Mouse (Mus musculus): Measurements from ENCODE around the gene Agfg2. TPM values are rescaled to one million over a fixed set of nuclear protein-coding genes. Genes with fewer than 3 reads are reported as not detected.
"Not testable (repeated sequence)": the region's sequence is repeated elsewhere in the genome, so short reads cannot be mapped to it uniquely, and the experiment has no call there.

The Agfg2 gene
- total RNA-seq (2021) = 10 to 100 TPM; 46.2 to 46.9 TPM
- long read RNA-seq, transcript Agfg2-202 (13 exons, 2,858 nt) = major isoform, 20 of 35 reads
- long read RNA-seq, partial matches to known transcripts = 7 of 35 reads
- long read RNA-seq, other reads (novel, unspliced or antisense) = 5 of 35 reads

GRCm38 (mm10) chr5:137684294-137685123, at the start of gene Agfg2:
TSS of gene Agfg2 (minus strand) at chr5:137684726.
- peak; percentile 97 for DNase-seq (ENCODE audit: low spot score in 2 of 2)

GRCm38 (mm10) chr5:137733638-137734288, 49.2 kb upstream of the Agfg2 start:
- peak in 1 of 2 experiments; percentile 57 for DNase-seq (ENCODE audit: low spot score in 2 of 2)

GRCm38 (mm10) chr5:137726767-137727166, 42.2 kb upstream of the Agfg2 start:
- no peak for DNase-seq (ENCODE audit: low spot score in 2 of 2)

GRCm38 (mm10) chr5:137723840-137724239, 39.3 kb upstream of the Agfg2 start:
- no peak for DNase-seq (ENCODE audit: low spot score in 2 of 2)

GRCm38 (mm10) chr5:137720558-137721164, 36.1 kb upstream of the Agfg2 start:
- not testable (repeated sequence) for DNase-seq (ENCODE audit: low spot score in 2 of 2)

GRCm38 (mm10) chr5:137719088-137719487, 34.6 kb upstream of the Agfg2 start:
- DNase-seq (ENCODE audit: low spot score in 2 of 2) = no peak

- DNase-seq (ENCODE audit: low spot score in 2 of 2) = no peak
Measured at GRCm38 (mm10) chr5:137718020-137718790, 33.7 kb upstream of the Agfg2 start.

- no peak for DNase-seq (ENCODE audit: low spot score in 2 of 2)
Measured at GRCm38 (mm10) chr5:137715685-137716084, 31.2 kb upstream of the Agfg2 start.

- DNase-seq (ENCODE audit: low spot score in 2 of 2) = no peak
Measured at GRCm38 (mm10) chr5:137713454-137713853, 28.9 kb upstream of the Agfg2 start.

GRCm38 (mm10) chr5:137706913-137707633, 22.5 kb upstream of the Agfg2 start:
- DNase-seq (ENCODE audit: low spot score in 2 of 2) = peak in 1 of 2 experiments; percentile 44

GRCm38 (mm10) chr5:137705242-137705641, 20.7 kb upstream of the Agfg2 start:
- no peak for DNase-seq (ENCODE audit: low spot score in 2 of 2)

- DNase-seq (ENCODE audit: low spot score in 2 of 2) = no peak
Measured at GRCm38 (mm10) chr5:137699850-137700249, 15.3 kb upstream of the Agfg2 start.

- DNase-seq (ENCODE audit: low spot score in 2 of 2) = no peak
Measured at GRCm38 (mm10) chr5:137699080-137699479, 14.6 kb upstream of the Agfg2 start.

- no peak for DNase-seq (ENCODE audit: low spot score in 2 of 2)
Measured at GRCm38 (mm10) chr5:137695930-137696329, 11.4 kb upstream of the Agfg2 start.

GRCm38 (mm10) chr5:137694796-137695195, 10.3 kb upstream of the Agfg2 start:
- no peak for DNase-seq (ENCODE audit: low spot score in 2 of 2)

GRCm38 (mm10) chr5:137691881-137692280, 7.4 kb upstream of the Agfg2 start:
- no peak for DNase-seq (ENCODE audit: low spot score in 2 of 2)

GRCm38 (mm10) chr5:137690531-137690930, 6.0 kb upstream of the Agfg2 start:
- no peak for DNase-seq (ENCODE audit: low spot score in 2 of 2)

- no peak for DNase-seq (ENCODE audit: low spot score in 2 of 2)
Measured at GRCm38 (mm10) chr5:137689974-137690373, 5.4 kb upstream of the Agfg2 start.

GRCm38 (mm10) chr5:137686127-137686790, 1.7 kb upstream of the Agfg2 start:
- DNase-seq (ENCODE audit: low spot score in 2 of 2) = no peak

- DNase-seq (ENCODE audit: low spot score in 2 of 2) = no peak
Measured at GRCm38 (mm10) chr5:137685653-137686052, 1.1 kb upstream of the Agfg2 start.
